Mouse (Mus musculus) adipose tissue, adult 10 weeks (tissue): ENCODE measurements around the gene Gpn3. TPM values are rescaled to one million over a fixed set of nuclear protein-coding genes. Genes with fewer than 3 reads are reported as not detected.

Source experiments
- polyA plus RNA-seq: library from polyadenylated mRNA; stranded (reverse); fragments of 350-450 nt; fragmentation: Illumina TruSeq; extraction: RNeasy Lipid Tissue Mini Kit (QIAGEN cat#74804); gene quantifications from one replicate; pipeline ENCODE4 v1.2.3, GENCODE M21; 2014; ENCODE audit warnings: low read depth, low replicate concordance

Gpn3 gene
- 21.3 TPM for polyA plus RNA-seq

GRCm38 (mm10) chr5:122371591-122372191 lies at the start of gene Gpn3:
TSS of gene Gpn3 (plus strand) at chr5:122371876.

GRCm38 (mm10) chr5:122353807-122354491 lies 17.7 kb upstream of the Gpn3 start, which contains the start of the genes Rad9b and Vps29:
TSS of gene Rad9b (minus strand) at chr5:122354233.
TSS of gene Vps29 (plus strand) at chr5:122354369.

GRCm38 (mm10) chr5:122372192-122372769 lies 605 bp downstream of the Gpn3 start, which contains the start of gene Fam216a:
TSS of gene Fam216a (minus strand) at chr5:122372364.

GRCm38 (mm10) chr5:122391786-122392180 lies 20.1 kb downstream of the Gpn3 start, which contains the start of gene Arpc3:
TSS of gene Arpc3 (plus strand) at chr5:122391878.

GRCm38 (mm10) chr5:122421271-122422068 lies 49.8 kb downstream of the Gpn3 start, which contains the start of gene Anapc7:
TSS of gene Anapc7 (plus strand) at chr5:122421693.

Other genes with a start within 250 kb of the Gpn3 start
- 4.3 TPM for gene Ccdc63, start 231.1 kb upstream of the Gpn3 start, polyA plus RNA-seq
- gene Ppp1cc, start 213.6 kb upstream of the Gpn3 start, polyA plus RNA-seq: 178 TPM
- 22.2 TPM for gene Hvcn1, start 165.1 kb upstream of the Gpn3 start, polyA plus RNA-seq
- gene Tctn1, start 107.4 kb upstream of the Gpn3 start, polyA plus RNA-seq: 22.8 TPM
- gene Pptc7, start 87.5 kb upstream of the Gpn3 start, polyA plus RNA-seq: 12.8 TPM
- gene Rad9b, start 17.6 kb upstream of the Gpn3 start, polyA plus RNA-seq: 15.9 TPM
- 100 TPM for gene Vps29, start 17.5 kb upstream of the Gpn3 start, polyA plus RNA-seq
- gene Fam216a, start 488 bp downstream of the Gpn3 start, polyA plus RNA-seq: 20.8 TPM
- 274 TPM for gene Arpc3, start 20.0 kb downstream of the Gpn3 start, polyA plus RNA-seq
- 30.9 TPM for gene Anapc7, start 49.8 kb downstream of the Gpn3 start, polyA plus RNA-seq
- 149 TPM for gene Atp2a2, start 130.3 kb downstream of the Gpn3 start, polyA plus RNA-seq
- 17.1 TPM for gene Ift81, start 242.6 kb downstream of the Gpn3 start, polyA plus RNA-seq